Mouse (Mus musculus) MEL (cell line): ENCODE measurements around the gene Cactin. TPM values are rescaled to one million over a fixed set of nuclear protein-coding genes. Genes with fewer than 3 reads are reported as not detected.
A peak's percentile ranks its signal among the peaks of the same experiment; 100 is the strongest.

Source experiments
- DNase-seq: peaks from one replicate; pipeline ENCODE4 v3.0.0; 2011; ENCODE audit warnings: low read depth, low spot score
- H3K27ac ChIP-seq: 2 replicates; pipeline ENCODE4 v1.5.1; 2012; ENCODE audit warnings: low read depth, mild to moderate bottlenecking, control low read depth, low read length, moderate library complexity; ENCODE audit not compliant: control insufficient read depth
- H3K27me3 ChIP-seq, 2 experiments: fragments of 150-350 bp in 1 of 2; sonication (generic) in 1 of 2; 2 replicates each; pipeline ENCODE4 v1.6.1; 2012; ENCODE audit warnings: low read length in 2 of 2, mild to moderate bottlenecking in 2 of 2, improper control_type of control experiment in 1 of 2, moderate library complexity in 1 of 2; ENCODE audit not compliant: insufficient read depth in 2 of 2, control insufficient read depth in 1 of 2
- H3K36me3 ChIP-seq, 2 experiments: 2 replicates each; pipeline ENCODE4 v1.6.1; 2012 to 2014; ENCODE audit warnings: low read length in 2 of 2, improper control_type of control experiment in 1 of 2, inconsistent platforms in 1 of 2, mild to moderate bottlenecking in 1 of 2; ENCODE audit not compliant: insufficient read depth in 2 of 2, control insufficient read depth in 1 of 2
- H3K4me1 ChIP-seq, 2 experiments: fragments of 150-350 bp in 1 of 2; sonication (generic) in 1 of 2; 2 replicates each; pipeline ENCODE4 v1.6.1; 2012; ENCODE audit warnings: low read length in 2 of 2, improper control_type of control experiment in 1 of 2, mild to moderate bottlenecking in 1 of 2; ENCODE audit not compliant: insufficient read depth in 2 of 2, control insufficient read depth in 1 of 2
- H3K4me3 ChIP-seq, 2 experiments: fragments of 150-350 bp in 1 of 2; sonication (generic) in 1 of 2; 2 replicates each; pipeline ENCODE4 v1.5.1; 2012; ENCODE audit warnings: low read depth in 2 of 2, low read length in 2 of 2, mild to moderate bottlenecking in 2 of 2, moderate library complexity in 2 of 2, control low read depth in 1 of 2, improper control_type of control experiment in 1 of 2; ENCODE audit not compliant: control insufficient read depth in 1 of 2, insufficient read depth in 1 of 2
- H3K79me2 ChIP-seq: 2 replicates; pipeline ENCODE4 v1.6.1; 2012; ENCODE audit warnings: mild to moderate bottlenecking, low read length, moderate library complexity; ENCODE audit not compliant: control insufficient read depth, poor library complexity, insufficient read depth
- H3K9ac ChIP-seq: 2 replicates; pipeline ENCODE4 v1.6.1; 2012; ENCODE audit warnings: low read depth, mild to moderate bottlenecking, control low read depth, low read length, moderate library complexity; ENCODE audit not compliant: control insufficient read depth, poor library complexity, severe bottlenecking
- H3K9me3 ChIP-seq: fragments of 150-350 bp; sonication (generic); replicated peaks from 2 replicates; pipeline ENCODE4 v1.6.1; 2012; ENCODE audit warnings: mild to moderate bottlenecking, low read length, improper control_type of control experiment, moderate library complexity; ENCODE audit not compliant: insufficient read depth
- BHLHE40 ChIP-seq: IDR thresholded peaks from 2 replicates; pipeline ENCODE4 v1.6.1; 2012; ENCODE audit warnings: low read depth, mild to moderate bottlenecking, inconsistent platforms, low read length, improper control_type of control experiment, borderline replicate concordance
- CHD1 ChIP-seq: IDR thresholded peaks from 2 replicates; pipeline ENCODE4 v1.6.1; 2012; ENCODE audit warnings: low read depth, mild to moderate bottlenecking, inconsistent platforms, low read length, improper control_type of control experiment
- CHD2 ChIP-seq: IDR thresholded peaks from 2 replicates; pipeline ENCODE4 v1.6.1; 2011; ENCODE audit warnings: low read length, improper control_type of control experiment
- CTCF ChIP-seq, 3 experiments: IDR thresholded peaks in 2 of 3; conservative IDR thresholded peaks in 1 of 3; 2 replicates each; pipeline ENCODE4 v1.5.1; 2011 to 2012; ENCODE audit warnings: low read length in 3 of 3, low read depth in 2 of 3, mild to moderate bottlenecking in 2 of 3, improper control_type of control experiment in 1 of 3, inconsistent platforms in 1 of 3, mixed read lengths in 1 of 3, moderate library complexity in 1 of 3; ENCODE audit not compliant: control insufficient read depth in 1 of 3, insufficient read depth in 1 of 3, poor library complexity in 1 of 3, severe bottlenecking in 1 of 3
- ELF1 ChIP-seq: IDR thresholded peaks from 2 replicates; pipeline ENCODE4 v1.6.1; 2014; ENCODE audit warnings: low read depth, mild to moderate bottlenecking, inconsistent platforms, low read length, improper control_type of control experiment, moderate library complexity
- EP300 ChIP-seq, 2 experiments: IDR thresholded peaks; 2 replicates each; pipeline ENCODE4 v1.6.1; 2011; ENCODE audit warnings: improper control_type of control experiment in 2 of 2, low read length in 2 of 2, low read depth in 1 of 2, mild to moderate bottlenecking in 1 of 2
- GABPA ChIP-seq: IDR thresholded peaks from 2 replicates; pipeline ENCODE4 v1.6.1; 2012; ENCODE audit warnings: low read depth, mild to moderate bottlenecking, inconsistent platforms, low read length, improper control_type of control experiment, moderate library complexity
- GATA1 ChIP-seq: IDR thresholded peaks from 2 replicates; pipeline ENCODE4 v1.6.1; 2011; ENCODE audit warnings: low read depth, low read length, improper control_type of control experiment
- JUND ChIP-seq: IDR thresholded peaks from 2 replicates; pipeline ENCODE4 v1.6.1; 2011; ENCODE audit warnings: low read depth, mild to moderate bottlenecking, improper control_type of control experiment, low read length
- KAT2A ChIP-seq: conservative IDR thresholded peaks from 2 replicates; pipeline ENCODE4 v1.6.1; 2012; ENCODE audit warnings: low read depth, low read length, improper control_type of control experiment, inconsistent platforms
- MAFK ChIP-seq: IDR thresholded peaks from 2 replicates; pipeline ENCODE4 v1.6.1; 2011; ENCODE audit warnings: low read depth, mild to moderate bottlenecking, low read length, improper control_type of control experiment, borderline replicate concordance
- MAX ChIP-seq: IDR thresholded peaks from 2 replicates; pipeline ENCODE4 v1.6.1; 2011; ENCODE audit warnings: low read length, improper control_type of control experiment
- MAZ ChIP-seq: IDR thresholded peaks from 2 replicates; pipeline ENCODE4 v1.6.1; 2012; ENCODE audit warnings: low read depth, mild to moderate bottlenecking, inconsistent platforms, low read length, improper control_type of control experiment
- MEF2A ChIP-seq: IDR thresholded peaks from 2 replicates; pipeline ENCODE4 v1.6.1; 2014; ENCODE audit warnings: low read depth, mild to moderate bottlenecking, inconsistent platforms, low read length, improper control_type of control experiment; ENCODE audit not compliant: poor library complexity, insufficient replicate concordance, severe bottlenecking; ENCODE audit errors: extremely low read depth
- MYB ChIP-seq: IDR thresholded peaks from 2 replicates; pipeline ENCODE4 v1.6.1; 2011; ENCODE audit warnings: mild to moderate bottlenecking, low read depth, low read length, improper control_type of control experiment
- NELFE ChIP-seq: IDR thresholded peaks from 2 replicates; pipeline ENCODE4 v1.6.1; 2011; ENCODE audit warnings: low read depth, low read length, improper control_type of control experiment
- NRF1 ChIP-seq: IDR thresholded peaks from 2 replicates; pipeline ENCODE4 v1.6.1; 2014; ENCODE audit warnings: low read depth, mild to moderate bottlenecking, inconsistent platforms, low read length, improper control_type of control experiment, moderate library complexity; ENCODE audit not compliant: poor library complexity, insufficient read depth, severe bottlenecking
- POLR2A ChIP-seq, 2 experiments: IDR thresholded peaks; 2 replicates each; pipeline ENCODE4 v1.6.1; 2011 to 2012; ENCODE audit warnings: low read length in 2 of 2, mild to moderate bottlenecking in 2 of 2, control low read depth in 1 of 2, improper control_type of control experiment in 1 of 2, low read depth in 1 of 2, moderate library complexity in 1 of 2; ENCODE audit not compliant: control insufficient read depth in 1 of 2, insufficient read depth in 1 of 2, poor library complexity in 1 of 2
- POLR2AphosphoS2 ChIP-seq: IDR thresholded peaks from 2 replicates; pipeline ENCODE4 v1.6.1; 2011; ENCODE audit warnings: low read length, improper control_type of control experiment
- POLR2AphosphoS5 ChIP-seq: IDR thresholded peaks from 2 replicates; pipeline ENCODE4 v1.6.1; 2012; ENCODE audit warnings: low read depth, borderline replicate concordance, mild to moderate bottlenecking, inconsistent platforms, low read length, moderate library complexity, mixed read lengths
- RAD21 ChIP-seq: IDR thresholded peaks from 2 replicates; pipeline ENCODE4 v1.6.1; 2011; ENCODE audit warnings: mild to moderate bottlenecking, low read depth, low read length, improper control_type of control experiment
- RCOR1 ChIP-seq: IDR thresholded peaks from 2 replicates; pipeline ENCODE4 v1.6.1; 2012; ENCODE audit warnings: low read depth, mild to moderate bottlenecking, inconsistent platforms, low read length, improper control_type of control experiment
- SIN3A ChIP-seq: IDR thresholded peaks from 2 replicates; pipeline ENCODE4 v1.6.1; 2012; ENCODE audit warnings: low read length, improper control_type of control experiment, inconsistent platforms
- SMC3 ChIP-seq: IDR thresholded peaks from 2 replicates; pipeline ENCODE4 v1.6.1; 2011; ENCODE audit warnings: low read depth, low read length, improper control_type of control experiment
- TAL1 ChIP-seq: IDR thresholded peaks from 2 replicates; pipeline ENCODE4 v1.6.1; 2012; ENCODE audit warnings: mild to moderate bottlenecking, inconsistent platforms, low read length, moderate library complexity, mixed read lengths
- TBP ChIP-seq: IDR thresholded peaks from 2 replicates; pipeline ENCODE4 v1.8.0; 2011; ENCODE audit warnings: low read depth, low read length, improper control_type of control experiment
- UBTF ChIP-seq: IDR thresholded peaks from 2 replicates; pipeline ENCODE4 v1.6.1; 2012; ENCODE audit warnings: low read depth, mild to moderate bottlenecking, inconsistent platforms, low read length, improper control_type of control experiment, moderate library complexity, borderline replicate concordance; ENCODE audit not compliant: insufficient read depth
- ZKSCAN1 ChIP-seq: IDR thresholded peaks from 2 replicates; pipeline ENCODE4 v1.6.1; 2012; ENCODE audit warnings: low read depth, mild to moderate bottlenecking, inconsistent platforms, low read length, improper control_type of control experiment, moderate library complexity
- ZMIZ1 ChIP-seq: IDR thresholded peaks from 2 replicates; pipeline ENCODE4 v1.6.1; 2012; ENCODE audit warnings: low read depth, mild to moderate bottlenecking, inconsistent platforms, low read length, improper control_type of control experiment, moderate library complexity
- polyA plus RNA-seq, 2 experiments: library from polyadenylated mRNA; stranded (reverse) in 1 of 2; unstranded in 1 of 2; fragments of >175 nt in 1 of 2; fragments of >200 nt in 1 of 2; gene quantifications; 2 replicates each; pipeline versions ENCODE4 v1.2.1 to v1.2.4; 2012; ENCODE audit warnings: low replicate concordance in 2 of 2, low read depth in 1 of 2; ENCODE audit not compliant: insufficient read length in 2 of 2, insufficient read depth in 1 of 2, missing spikeins in 1 of 2
- total RNA-seq: library from RNA; depleted of rRNA; stranded (reverse); fragments of 300-350 nt; gene quantifications from 2 replicates; pipeline ENCODE4 v1.2.3, GENCODE M21; 2012

Gene Cactin
- total and polyA plus RNA-seq, 3 experiments: 47.6 to 66.8 TPM; not detected in 1

DNA sequence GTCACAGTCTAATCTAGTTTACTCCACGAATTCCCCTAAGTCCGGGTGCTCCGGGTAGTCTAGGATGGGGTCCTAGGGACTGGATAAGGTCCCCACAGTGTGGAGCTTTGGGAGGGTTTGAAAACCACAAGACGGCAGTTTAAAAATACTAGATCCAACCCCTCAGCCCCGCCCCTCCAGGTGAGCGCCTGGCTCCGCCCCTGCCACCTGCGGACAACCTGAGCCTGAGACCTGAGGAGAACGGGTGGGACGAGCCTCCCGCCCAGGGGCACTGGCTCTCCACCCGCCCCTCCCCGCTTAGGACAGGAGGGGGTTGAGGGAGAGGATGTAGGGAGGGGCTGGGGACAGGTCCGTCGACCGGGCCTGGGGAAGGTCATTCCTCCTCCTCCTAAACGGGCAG lies 36.2 kb upstream of the Cactin start:
- no peak for DNase-seq
- TF ChIP-seq ZKSCAN1 (no peak), ELF1 (no peak), GATA1 (no peak), UBTF (no peak)
- Histone ChIP-seq H3K27ac (no peak overlapping the region), H3K27me3 (no peaks in the 10 kb centered on the region), H3K79me2 (no peaks in the 10 kb centered on the region), H3K4me3 (no peak overlapping the region), H3K36me3 (peaks cover 0 to 7% of the 10 kb centered on the region in 2 experiments; a peak in 2 of 4 replicates), H3K4me1 (peaks cover 2 to 9% of the 10 kb centered on the region in 2 experiments; a peak in 3 of 4 replicates), H3K9me3 (no peaks in the 10 kb centered on the region), H3K9ac (no peak overlapping the region)

DNA sequence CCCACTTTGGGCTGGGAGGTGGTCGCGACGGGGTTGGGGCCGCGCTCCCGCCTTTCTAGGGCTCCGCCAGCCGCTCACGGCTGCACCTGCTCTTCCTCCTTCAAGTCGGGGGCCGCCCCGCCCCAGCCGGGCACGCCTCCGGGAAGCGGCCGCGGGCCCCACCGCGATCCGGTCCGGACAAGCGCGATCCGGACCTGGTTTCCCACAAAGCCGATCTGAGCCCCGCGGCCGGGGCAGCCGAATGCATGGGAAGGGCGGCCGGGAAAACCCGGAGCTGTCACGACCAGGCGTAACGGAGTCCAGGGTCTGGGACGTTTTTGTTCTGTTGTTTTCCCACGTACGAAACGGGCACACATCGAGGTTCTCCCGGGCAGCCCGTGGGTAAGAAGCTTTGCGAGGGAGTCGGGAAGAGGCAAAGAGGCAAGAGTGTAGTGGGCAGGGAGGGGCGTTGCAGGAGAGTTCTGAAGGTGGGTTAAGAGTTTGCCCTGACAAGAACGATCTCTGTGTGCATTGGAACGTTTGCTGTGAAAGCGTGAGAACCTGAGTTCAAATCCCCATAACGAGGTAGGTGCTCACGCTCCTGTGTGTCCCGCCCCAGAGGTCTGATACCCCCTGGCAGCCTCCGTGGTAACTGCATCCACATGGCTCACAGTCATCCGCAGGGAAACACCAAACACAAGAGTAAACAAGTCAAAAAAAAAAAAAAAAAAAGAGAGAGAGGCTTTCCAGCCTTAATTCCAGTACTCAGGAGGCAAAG lies 35.0 kb upstream of the Cactin start:
- peaks cover 2 to 10% of the 10 kb centered on the region in 2 experiments; a peak in 3 of 4 replicates for H3K4me1 ChIP-seq
- no peaks in the 10 kb centered on the region for H3K27me3 ChIP-seq
- peak overlapping the region; percentile 48 to 85 for H3K4me3 ChIP-seq
- H3K9me3 ChIP-seq: no peaks in the 10 kb centered on the region
- peak overlapping the region; percentile 78 for H3K9ac ChIP-seq
- H3K36me3 ChIP-seq: peaks cover 0 to 7% of the 10 kb centered on the region in 2 experiments; a peak in 2 of 4 replicates
- peak overlapping the region; percentile 35 for H3K27ac ChIP-seq
- no peaks in the 10 kb centered on the region for H3K79me2 ChIP-seq
- peak; percentile 93 for DNase-seq
- TF ChIP-seq MAX: no peak
- peak; percentile 83 for TF ChIP-seq MAZ
- no peak for TF ChIP-seq POLR2AphosphoS5
- peak; percentile 72; the same call in 1 of the 2 replicates for TF ChIP-seq UBTF
- no peak for TF ChIP-seq JUND
- no peak for TF ChIP-seq BHLHE40
- no peak for TF ChIP-seq RAD21
- no peak for TF ChIP-seq MEF2A
- no peak for TF ChIP-seq MYB
- no peak for TF ChIP-seq POLR2AphosphoS2
- 0 out of 4 replicates have a peak, but pooled peaks of 1 of the 2 experiments have one; percentile 19 for TF ChIP-seq EP300 (IDR thresholded peaks at IDR 0.05; ENCODE audit: low read depth in 1 of 2, low read length in 2 of 2)
- no peak for TF ChIP-seq CHD1
- no peak for TF ChIP-seq GATA1
- no peak for TF ChIP-seq MAFK
- no peak for TF ChIP-seq CHD2
- no peak for TF ChIP-seq TBP
- TF ChIP-seq ZMIZ1: no peak
- 0 out of 2 replicates have a peak, but pooled peaks have one; percentile 7 for TF ChIP-seq RCOR1
- peak; percentile 99 for TF ChIP-seq SIN3A
- peak in 1 of 2 experiments; percentile 41; a peak in 1 of 4 replicates for TF ChIP-seq POLR2A (IDR thresholded peaks at IDR 0.05; ENCODE audit: control insufficient read depth in 1 of 2, insufficient read depth in 1 of 2, low read depth in 1 of 2, low read length in 2 of 2, poor library complexity in 1 of 2)
- peak; percentile 76 for TF ChIP-seq ELF1
- TF ChIP-seq TAL1: no peak
- no peak for TF ChIP-seq GABPA
- peak in 1 of 3 experiments; percentile 3; a peak in 1 of 6 replicates for TF ChIP-seq CTCF (IDR thresholded peaks at IDR 0.05 in 2 of 3, conservative IDR thresholded peaks at IDR 0.05 in 1 of 3; ENCODE audit: control insufficient read depth in 1 of 3, insufficient read depth in 1 of 3, low read depth in 2 of 3, low read length in 3 of 3, poor library complexity in 1 of 3, severe bottlenecking in 1 of 3)
- TF ChIP-seq NRF1: 0 out of 2 replicates have a peak, but pooled peaks have one; percentile 18
- no peak for TF ChIP-seq ZKSCAN1
- no peak for TF ChIP-seq SMC3
- no peak for TF ChIP-seq KAT2A
- peak; percentile 32; the same call in 1 of the 2 replicates for TF ChIP-seq NELFE
